Mouse (Mus musculus): ENCODE measurements around the gene Cass4. TPM values are rescaled to one million over a fixed set of nuclear protein-coding genes. Genes with fewer than 3 reads are reported as not detected.

The Cass4 gene
- polyA plus RNA-seq, 1 experiment from 2014 or later = 0.36 TPM

DNA sequence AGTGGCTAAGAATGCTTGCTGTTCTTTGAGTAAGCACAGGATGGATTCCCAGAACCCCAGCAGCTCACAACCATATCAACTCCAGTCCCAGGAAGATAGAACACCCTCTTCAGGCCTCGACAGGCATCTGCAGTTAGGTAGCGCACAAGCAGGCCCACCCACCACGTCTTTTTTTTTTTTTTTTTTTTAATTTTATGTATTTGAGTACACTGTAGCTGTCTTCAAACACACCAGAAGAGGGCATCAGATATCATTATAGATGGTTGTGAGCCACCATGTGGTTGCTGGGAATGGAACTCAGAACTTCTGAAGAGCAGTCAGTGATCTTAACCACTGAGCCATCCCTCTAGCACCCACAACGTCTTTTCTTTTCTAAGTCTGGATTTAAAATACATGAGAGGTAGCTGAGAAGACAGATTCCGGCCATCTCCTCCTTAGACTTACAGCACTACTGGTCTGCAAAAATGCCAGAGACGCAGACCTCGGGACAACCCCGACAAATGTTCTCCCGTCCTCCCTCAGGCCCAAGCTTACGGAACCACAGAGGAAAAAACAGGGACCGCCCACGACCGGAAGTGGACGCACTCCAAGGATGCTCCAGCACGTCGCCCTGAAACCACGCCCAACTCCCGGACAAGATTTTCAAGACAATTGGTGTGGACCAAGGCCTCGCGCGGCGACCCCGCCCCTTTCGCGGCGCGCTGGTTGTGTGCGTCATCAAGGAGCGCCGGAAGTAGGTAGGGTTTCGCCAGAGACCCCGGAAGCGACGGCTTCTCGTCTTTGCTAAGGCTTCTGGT, 46.4 kb downstream of the Cass4 start, which contains the start of gene Rtf2:
TSS of gene Rtf2 (plus strand) at position 714 of the 797 bp plus-strand sequence.
- H3K27ac ChIP-seq (ENCODE audit: poor library complexity, severe bottlenecking) = peak within 1 kb of the TSS; percentile 58
- H3K9ac ChIP-seq = peak within 1 kb of the TSS; percentile 78
- no peaks in the 10 kb centered on the region for H3K9me3 ChIP-seq (replicated peaks)
- H3K27me3 ChIP-seq (replicated peaks) = no peaks in the 10 kb centered on the region
- peak; percentile 98 for ATAC-seq (ENCODE audit: insufficient number of reproducible peaks, low FRiP score)
- peak within 1 kb of the TSS; percentile 90 for H3K4me2 ChIP-seq
- WGBS = 3% methylated on average over 35 of the region's 35 CpGs
- peaks cover 15% of the 10 kb centered on the region for H3K4me1 ChIP-seq (replicated peaks)
- H3K36me3 ChIP-seq = peaks cover 5% of the 10 kb centered on the region
- H3K4me3 ChIP-seq = peak within 1 kb of the TSS; percentile 91

DNA sequence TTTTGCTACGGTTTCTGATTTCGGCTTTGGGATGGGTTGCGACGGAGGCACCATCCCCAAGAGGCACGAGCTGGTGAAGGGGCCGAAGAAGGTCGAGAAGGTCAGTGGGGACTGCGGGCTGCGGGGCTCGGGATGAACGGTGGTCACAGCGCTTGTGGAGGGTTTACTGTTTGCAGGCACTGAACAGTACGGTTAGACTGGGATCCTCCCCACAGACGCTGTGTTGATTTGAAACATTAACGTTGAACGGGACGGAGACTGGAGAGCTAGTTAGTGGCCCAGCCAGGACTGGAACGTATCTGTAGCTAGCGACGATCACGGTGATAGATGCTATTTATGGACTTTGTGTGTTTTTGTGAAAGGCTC, 47.0 kb downstream of the Cass4 start:
- under 1% methylated on average over 21 of the region's 21 CpGs for WGBS
- peak; percentile 48 for ATAC-seq (ENCODE audit: insufficient number of reproducible peaks, low FRiP score)
- Histone ChIP-seq H3K27ac (ENCODE audit: poor library complexity, severe bottlenecking) (0 out of 2 replicates have a peak overlapping the region, but pooled peaks have one; percentile 11), H3K27me3 (replicated peaks) (no peaks in the 10 kb centered on the region), H3K4me2 (peak overlapping the region; percentile 90), H3K4me3 (peak overlapping the region; percentile 91), H3K4me1 (replicated peaks) (peaks cover 15% of the 10 kb centered on the region), H3K36me3 (peaks cover 10% of the 10 kb centered on the region), H3K9ac (peak overlapping the region; percentile 78), H3K9me3 (replicated peaks) (no peaks in the 10 kb centered on the region)

DNA sequence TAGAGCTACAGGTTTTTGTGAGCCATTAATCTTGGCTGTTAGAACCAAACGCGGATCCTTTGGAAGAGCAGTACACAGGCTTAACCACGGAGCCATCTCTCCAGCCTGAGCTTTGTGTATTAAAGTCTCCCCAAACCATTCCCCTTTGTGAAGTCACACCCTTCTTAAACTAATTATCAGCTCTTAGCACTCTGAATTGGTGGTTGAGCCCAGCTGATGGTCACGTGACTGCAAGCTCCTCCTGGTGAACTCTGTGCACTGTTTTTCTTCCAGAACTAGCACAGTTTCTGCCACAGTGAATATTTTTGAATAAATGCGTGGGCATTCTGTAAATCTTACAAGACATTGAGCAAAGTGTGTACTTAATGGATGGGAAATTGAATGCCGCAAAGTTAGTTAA, 47.6 kb downstream of the Cass4 start:
- H3K4me1 ChIP-seq (replicated peaks) = peaks cover 15% of the 10 kb centered on the region
- peaks cover 16% of the 10 kb centered on the region for H3K36me3 ChIP-seq
- peak overlapping the region; percentile 78 for H3K9ac ChIP-seq
- H3K27ac ChIP-seq (ENCODE audit: poor library complexity, severe bottlenecking) = 0 out of 2 replicates have a peak overlapping the region, but pooled peaks have one; percentile 11
- no peak for ATAC-seq (ENCODE audit: insufficient number of reproducible peaks, low FRiP score)
- 29% methylated on average over 6 of the region's 6 CpGs for WGBS
- H3K4me3 ChIP-seq = peak overlapping the region; percentile 91
- no peaks in the 10 kb centered on the region for H3K27me3 ChIP-seq (replicated peaks)
- H3K9me3 ChIP-seq (replicated peaks) = no peaks in the 10 kb centered on the region
- H3K4me2 ChIP-seq = peak overlapping the region; percentile 90

DNA sequence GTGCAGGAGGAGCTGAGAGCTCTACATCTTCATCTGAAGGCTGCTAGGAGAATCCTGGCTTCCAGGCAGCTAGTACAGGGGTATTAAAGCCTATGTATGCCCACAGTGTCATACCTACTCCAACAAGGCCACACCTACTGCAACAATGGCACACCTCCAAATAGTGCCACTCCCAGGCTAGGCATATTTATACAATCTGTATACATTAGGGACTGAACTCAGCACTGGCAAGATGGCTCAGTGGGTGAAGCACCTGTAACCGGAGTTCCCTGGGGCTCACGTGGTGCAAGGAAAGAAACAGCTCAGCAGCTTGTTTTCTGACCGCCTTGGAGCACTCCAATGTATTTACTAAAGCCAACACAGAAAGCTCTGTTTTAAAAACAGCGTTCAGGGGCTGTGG, 52.0 kb downstream of the Cass4 start:
- no peak overlapping the region for H3K9ac ChIP-seq
- no peak overlapping the region for H3K4me2 ChIP-seq
- no peak overlapping the region for H3K27ac ChIP-seq (ENCODE audit: poor library complexity, severe bottlenecking)
- no peak overlapping the region for H3K4me3 ChIP-seq
- ATAC-seq (ENCODE audit: insufficient number of reproducible peaks, low FRiP score) = no peak
- H3K9me3 ChIP-seq (replicated peaks) = no peaks in the 10 kb centered on the region
- 87% methylated on average over 4 of the region's 4 CpGs for WGBS
- H3K4me1 ChIP-seq (replicated peaks) = peaks cover 12% of the 10 kb centered on the region
- peaks cover 60% of the 10 kb centered on the region for H3K36me3 ChIP-seq
- H3K27me3 ChIP-seq (replicated peaks) = no peaks in the 10 kb centered on the region

DNA sequence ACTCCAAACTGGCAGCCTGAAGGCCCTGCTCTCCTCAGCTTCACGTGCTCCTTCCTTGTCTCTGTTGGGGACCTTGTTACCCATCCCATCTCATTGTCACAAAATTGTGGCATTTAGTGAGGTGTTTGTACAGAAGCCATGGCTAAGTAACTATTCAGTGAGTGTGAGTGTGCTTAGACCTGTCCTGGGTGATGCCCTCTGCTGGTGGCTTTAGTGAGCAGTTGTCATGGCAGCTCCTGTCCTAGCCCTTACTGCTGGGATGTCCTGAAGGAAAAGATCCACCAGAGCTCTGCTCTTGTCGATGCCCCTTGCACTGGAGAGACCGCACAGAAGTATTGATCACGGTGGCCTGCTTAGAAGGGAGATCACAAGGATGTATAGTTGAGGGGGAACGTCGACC, 53.7 kb downstream of the Cass4 start:
- Histone ChIP-seq H3K9me3 (replicated peaks) (no peaks in the 10 kb centered on the region), H3K27me3 (replicated peaks) (no peaks in the 10 kb centered on the region), H3K27ac (ENCODE audit: poor library complexity, severe bottlenecking) (no peak overlapping the region), H3K9ac (no peak overlapping the region), H3K4me1 (replicated peaks) (no peaks in the 10 kb centered on the region), H3K4me2 (no peak overlapping the region), H3K36me3 (peaks cover 76% of the 10 kb centered on the region), H3K4me3 (no peak overlapping the region)
- ATAC-seq (ENCODE audit: insufficient number of reproducible peaks, low FRiP score) = no peak
- 89% methylated on average over 6 of the region's 6 CpGs for WGBS

DNA sequence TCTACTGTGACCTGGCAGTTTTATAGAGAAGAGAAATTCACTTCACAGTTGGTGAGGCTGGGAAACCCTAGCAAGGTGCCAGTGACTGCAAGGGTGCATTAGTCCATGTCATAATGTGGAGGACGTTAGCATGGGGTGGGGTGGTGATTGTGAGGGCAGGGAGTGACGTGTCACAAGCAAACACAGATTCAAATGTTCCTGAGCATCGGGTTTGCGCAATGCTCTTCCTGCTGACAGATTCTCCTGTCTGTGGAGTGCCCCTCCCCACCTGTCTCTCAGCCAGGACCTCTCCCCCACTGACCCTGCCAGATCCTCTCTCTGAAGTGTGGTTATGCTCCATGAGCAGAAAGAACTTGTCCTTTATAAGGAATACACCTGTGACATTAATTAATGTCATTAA, 54.7 kb downstream of the Cass4 start:
- H3K4me3 ChIP-seq = no peak overlapping the region
- H3K4me2 ChIP-seq = no peak overlapping the region
- WGBS = 88% methylated on average over 4 of the region's 4 CpGs
- ATAC-seq (ENCODE audit: insufficient number of reproducible peaks, low FRiP score) = no peak
- H3K9me3 ChIP-seq (replicated peaks) = no peaks in the 10 kb centered on the region
- H3K27me3 ChIP-seq (replicated peaks) = no peaks in the 10 kb centered on the region
- H3K36me3 ChIP-seq = peaks cover 86% of the 10 kb centered on the region
- H3K4me1 ChIP-seq (replicated peaks) = no peaks in the 10 kb centered on the region
- H3K27ac ChIP-seq (ENCODE audit: poor library complexity, severe bottlenecking) = no peak overlapping the region
- no peak overlapping the region for H3K9ac ChIP-seq

DNA sequence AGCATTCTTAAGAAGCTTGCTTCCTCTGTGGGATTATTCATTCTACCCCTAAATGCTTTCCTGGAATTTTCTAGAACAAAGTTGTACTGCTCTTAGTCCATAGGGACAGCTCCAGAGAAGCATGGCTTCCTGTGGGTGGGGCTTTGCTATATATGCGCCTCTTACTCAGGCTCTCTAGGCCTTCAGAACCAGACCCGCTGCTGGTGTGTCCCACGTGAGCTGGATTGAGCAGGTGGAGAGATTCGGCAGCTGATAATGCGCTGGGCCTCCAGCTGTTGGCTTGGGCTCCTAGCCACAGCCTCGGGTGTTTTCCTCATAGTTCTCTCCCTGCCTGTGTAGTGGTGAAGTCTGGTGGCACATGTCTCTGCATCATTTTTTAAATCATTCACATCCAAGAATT, 57.0 kb downstream of the Cass4 start:
- 84% methylated on average over 6 of the region's 6 CpGs for WGBS
- no peak overlapping the region for H3K9ac ChIP-seq
- no peaks in the 10 kb centered on the region for H3K9me3 ChIP-seq (replicated peaks)
- H3K27ac ChIP-seq (ENCODE audit: poor library complexity, severe bottlenecking) = no peak overlapping the region
- H3K36me3 ChIP-seq = peaks cover 88% of the 10 kb centered on the region
- no peak overlapping the region for H3K4me2 ChIP-seq
- H3K27me3 ChIP-seq (replicated peaks) = no peaks in the 10 kb centered on the region
- H3K4me1 ChIP-seq (replicated peaks) = no peaks in the 10 kb centered on the region
- no peak overlapping the region for H3K4me3 ChIP-seq
- no peak for ATAC-seq (ENCODE audit: insufficient number of reproducible peaks, low FRiP score)

DNA sequence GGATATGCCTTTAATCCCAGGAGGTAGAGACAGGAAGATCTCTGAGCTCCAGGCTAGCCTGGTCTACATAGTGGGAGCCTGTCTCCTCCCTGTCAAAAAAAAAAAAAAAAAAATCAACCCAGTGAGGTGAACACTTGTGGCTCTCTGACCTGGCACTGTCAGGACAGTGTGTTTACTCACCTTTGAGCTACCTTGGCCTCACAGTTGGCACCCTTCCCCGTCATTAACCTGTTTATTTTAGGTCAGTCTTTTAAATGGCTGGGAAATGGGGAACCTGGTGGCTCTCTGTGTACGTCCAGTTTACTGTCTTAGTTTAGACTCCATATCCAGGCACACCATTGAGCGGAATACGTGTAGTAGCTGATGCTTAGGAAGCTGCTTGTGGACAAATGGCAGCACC, 58.4 kb downstream of the Cass4 start:
- Histone ChIP-seq H3K4me2 (no peak overlapping the region), H3K4me3 (no peak overlapping the region), H3K9ac (no peak overlapping the region), H3K27me3 (replicated peaks) (no peaks in the 10 kb centered on the region), H3K27ac (ENCODE audit: poor library complexity, severe bottlenecking) (no peak overlapping the region), H3K9me3 (replicated peaks) (no peaks in the 10 kb centered on the region), H3K36me3 (peaks cover 79% of the 10 kb centered on the region), H3K4me1 (replicated peaks) (no peaks in the 10 kb centered on the region)
- ATAC-seq (ENCODE audit: insufficient number of reproducible peaks, low FRiP score) = no peak
- 90% methylated on average over 4 of the region's 4 CpGs for WGBS

DNA sequence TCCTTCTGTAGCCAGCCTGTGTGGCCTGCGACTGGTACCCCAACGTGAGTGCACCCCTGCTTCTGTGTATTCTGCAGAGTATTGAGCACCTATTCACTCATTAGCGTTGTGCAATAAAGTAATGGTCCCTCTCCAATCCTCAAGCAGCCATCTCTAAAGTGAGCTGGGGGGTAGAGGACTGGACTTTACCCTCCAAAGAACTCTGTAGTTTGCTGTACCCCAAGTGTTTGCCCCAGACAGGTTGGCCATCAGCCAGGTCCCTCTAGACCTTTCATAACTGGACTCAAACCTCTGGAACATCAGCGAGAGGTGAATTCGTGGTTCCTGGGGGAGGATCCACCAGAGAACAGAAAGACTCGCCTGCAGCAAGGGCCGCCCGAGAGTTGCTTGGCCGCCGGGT, 58.9 kb downstream of the Cass4 start:
- ATAC-seq (ENCODE audit: insufficient number of reproducible peaks, low FRiP score) = no peak
- Histone ChIP-seq H3K4me2 (no peak overlapping the region), H3K9me3 (replicated peaks) (no peaks in the 10 kb centered on the region), H3K36me3 (peaks cover 75% of the 10 kb centered on the region), H3K4me1 (replicated peaks) (no peaks in the 10 kb centered on the region), H3K9ac (no peak overlapping the region), H3K4me3 (no peak overlapping the region), H3K27me3 (replicated peaks) (no peaks in the 10 kb centered on the region), H3K27ac (ENCODE audit: poor library complexity, severe bottlenecking) (no peak overlapping the region)
- WGBS = 91% methylated on average over 10 of the region's 10 CpGs

DNA sequence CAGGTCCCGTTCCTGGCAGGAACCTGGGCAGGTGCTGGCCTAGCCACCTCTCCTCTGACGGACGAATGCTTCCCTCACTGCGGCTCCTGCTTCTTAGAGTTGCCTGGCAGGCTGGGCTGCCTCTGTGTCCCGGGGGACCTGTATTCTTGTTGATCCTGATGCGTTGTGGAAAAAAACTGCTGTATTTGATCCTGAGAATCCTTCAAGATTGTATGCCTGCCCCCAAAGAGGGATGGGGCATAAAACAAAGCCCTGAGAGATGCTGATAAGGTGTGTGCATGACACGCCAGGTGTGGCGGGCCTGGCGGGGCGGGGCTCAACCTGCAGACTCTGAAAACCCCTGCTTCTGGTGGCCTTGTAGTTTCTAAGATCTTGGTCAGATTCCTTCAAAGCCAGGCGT, 64.9 kb downstream of the Cass4 start, which contains the start of gene Gcnt7:
TSS of gene Gcnt7 (minus strand) at position 101 of the 400 bp plus-strand sequence.
- H3K4me1 ChIP-seq (replicated peaks) = peaks cover 9% of the 10 kb centered on the region
- ATAC-seq (ENCODE audit: insufficient number of reproducible peaks, low FRiP score) = no peak
- no peaks in the 10 kb centered on the region for H3K27me3 ChIP-seq (replicated peaks)
- H3K9me3 ChIP-seq (replicated peaks) = no peaks in the 10 kb centered on the region
- no peak within 1 kb of the TSS for H3K4me3 ChIP-seq
- WGBS = 85% methylated on average over 11 of the region's 11 CpGs
- no peak within 1 kb of the TSS for H3K4me2 ChIP-seq
- H3K9ac ChIP-seq = no peak within 1 kb of the TSS
- peaks cover 48% of the 10 kb centered on the region for H3K36me3 ChIP-seq
- H3K27ac ChIP-seq (ENCODE audit: poor library complexity, severe bottlenecking) = no peak within 1 kb of the TSS

DNA sequence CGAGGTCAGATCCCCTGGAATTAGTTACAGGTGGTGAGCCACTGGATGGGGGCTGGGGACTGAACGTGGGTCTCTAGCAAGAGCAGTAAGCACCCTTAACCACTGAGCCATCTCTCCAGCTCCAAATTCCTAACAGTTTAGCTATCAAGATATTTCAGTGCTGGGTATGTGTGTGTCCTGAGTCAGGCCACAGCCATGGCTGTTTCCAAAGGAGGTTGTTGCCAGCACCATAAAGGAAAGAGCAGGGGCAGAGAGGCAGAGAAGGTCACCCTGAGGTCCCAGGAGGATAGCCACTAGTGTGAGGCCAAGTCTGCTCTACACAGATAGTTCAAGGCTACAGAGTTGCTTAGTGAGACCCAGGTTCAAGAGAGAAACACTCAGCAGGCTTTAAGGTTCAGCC, 67.1 kb downstream of the Cass4 start:
- H3K4me1 ChIP-seq (replicated peaks) = peaks cover 9% of the 10 kb centered on the region
- 70% methylated on average over 2 of the region's 2 CpGs for WGBS
- H3K27me3 ChIP-seq (replicated peaks) = no peaks in the 10 kb centered on the region
- H3K36me3 ChIP-seq = peaks cover 54% of the 10 kb centered on the region
- no peak overlapping the region for H3K27ac ChIP-seq (ENCODE audit: poor library complexity, severe bottlenecking)
- H3K9me3 ChIP-seq (replicated peaks) = no peaks in the 10 kb centered on the region
- no peak for ATAC-seq (ENCODE audit: insufficient number of reproducible peaks, low FRiP score)
- no peak overlapping the region for H3K4me2 ChIP-seq
- H3K9ac ChIP-seq = no peak overlapping the region
- H3K4me3 ChIP-seq = no peak overlapping the region

DNA sequence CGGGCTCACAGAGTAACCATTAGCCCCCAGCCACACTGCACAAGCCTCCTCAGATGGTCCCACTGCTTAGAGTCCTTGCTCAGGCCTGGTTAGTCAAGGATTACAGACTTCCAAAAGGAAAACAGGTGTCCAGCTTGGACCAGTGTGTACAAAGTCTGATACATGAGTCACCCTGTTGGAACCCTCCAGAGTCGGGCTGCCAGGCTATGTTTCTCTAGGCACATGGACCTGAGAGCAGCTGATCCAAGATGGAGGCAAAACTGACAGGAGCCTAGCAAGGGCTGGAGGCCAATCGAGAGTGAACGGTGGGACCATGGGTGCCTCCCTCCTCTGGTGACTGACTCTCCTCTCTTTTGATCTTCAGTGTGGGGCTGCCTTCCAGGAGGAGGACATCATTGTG, 69.2 kb downstream of the Cass4 start:
- WGBS = 92% methylated on average over 4 of the region's 4 CpGs
- ATAC-seq (ENCODE audit: insufficient number of reproducible peaks, low FRiP score) = no peak
- Histone ChIP-seq H3K27me3 (replicated peaks) (no peaks in the 10 kb centered on the region), H3K4me2 (no peak overlapping the region), H3K36me3 (peaks cover 68% of the 10 kb centered on the region), H3K27ac (ENCODE audit: poor library complexity, severe bottlenecking) (no peak overlapping the region), H3K9ac (no peak overlapping the region), H3K9me3 (replicated peaks) (no peaks in the 10 kb centered on the region), H3K4me1 (replicated peaks) (peaks cover 9% of the 10 kb centered on the region), H3K4me3 (no peak overlapping the region)
